Mouse (Mus musculus): ENCODE data around the gene Ppm1e.
A peak's percentile ranks its signal among the peaks of the same experiment; 100 is the strongest.

Gene Ppm1e

GRCm38 (mm10) chr11:87358331-87359261 lies at the start of gene Ppm1e:
Ppm1e (minus strand) TSS chr11:87359023.
- DNase-seq, result peak; percentile 53 to 70

GRCm38 (mm10) chr11:87404876-87405275 lies 46.1 kb upstream of the Ppm1e start, which contains the start of the genes Rad51c and Tex14:
Rad51c (minus strand) TSS chr11:87404954.
Tex14 (plus strand) TSS chr11:87405065.
- DNase-seq, result peak in 1 of 2 experiments; percentile 34

GRCm38 (mm10) chr11:87404111-87404853 lies 45.5 kb upstream of the Ppm1e start:
- DNase-seq, result peak; percentile 96 to 99

- no peak for DNase-seq
These were observed 39.6 kb upstream of the Ppm1e start for GRCm38 (mm10) chr11:87398402-87398801.

GRCm38 (mm10) chr11:87393855-87394254 lies 35.0 kb upstream of the Ppm1e start:
- peak in 1 of 2 experiments; percentile 16 for DNase-seq

GRCm38 (mm10) chr11:87385676-87386075 lies 26.9 kb upstream of the Ppm1e start:
- DNase-seq, result no peak

GRCm38 (mm10) chr11:87384551-87384950 lies 25.7 kb upstream of the Ppm1e start:
- no peak for DNase-seq

GRCm38 (mm10) chr11:87367865-87368580 lies 9.2 kb upstream of the Ppm1e start:
- no peak for DNase-seq

- DNase-seq, result no peak
These were observed 8.2 kb upstream of the Ppm1e start for GRCm38 (mm10) chr11:87367061-87367460.

GRCm38 (mm10) chr11:87365120-87365519 lies 6.3 kb upstream of the Ppm1e start:
- no peak for DNase-seq

GRCm38 (mm10) chr11:87359262-87359612 lies 414 bp upstream of the Ppm1e start:
- no peak for DNase-seq

- DNase-seq, result peak in 1 of 2 experiments; percentile 22
These were observed 1.2 kb downstream of the Ppm1e start for GRCm38 (mm10) chr11:87357317-87358300.

GRCm38 (mm10) chr11:87354861-87355260 lies 4.0 kb downstream of the Ppm1e start:
- DNase-seq, result no peak

GRCm38 (mm10) chr11:87353646-87354170 lies 5.1 kb downstream of the Ppm1e start:
- DNase-seq, result no peak

- DNase-seq, result no peak
These were observed 32.4 kb downstream of the Ppm1e start for GRCm38 (mm10) chr11:87326381-87326780.

GRCm38 (mm10) chr11:87322558-87322957 lies 36.3 kb downstream of the Ppm1e start:
- DNase-seq, result no peak

GRCm38 (mm10) chr11:87320007-87320406 lies 38.8 kb downstream of the Ppm1e start:
- DNase-seq, result no peak

- no peak for DNase-seq
These were observed 39.7 kb downstream of the Ppm1e start for GRCm38 (mm10) chr11:87318956-87319708.

- DNase-seq, result no peak
These were observed 45.3 kb downstream of the Ppm1e start for GRCm38 (mm10) chr11:87313533-87313932.

- no peak for DNase-seq
These were observed 48.5 kb downstream of the Ppm1e start for GRCm38 (mm10) chr11:87310309-87310708.
